Mouse (Mus musculus): ENCODE data around the gene Gpd2.
A peak's percentile ranks its signal among the peaks of the same experiment; 100 is the strongest.

Gpd2 gene

DNA sequence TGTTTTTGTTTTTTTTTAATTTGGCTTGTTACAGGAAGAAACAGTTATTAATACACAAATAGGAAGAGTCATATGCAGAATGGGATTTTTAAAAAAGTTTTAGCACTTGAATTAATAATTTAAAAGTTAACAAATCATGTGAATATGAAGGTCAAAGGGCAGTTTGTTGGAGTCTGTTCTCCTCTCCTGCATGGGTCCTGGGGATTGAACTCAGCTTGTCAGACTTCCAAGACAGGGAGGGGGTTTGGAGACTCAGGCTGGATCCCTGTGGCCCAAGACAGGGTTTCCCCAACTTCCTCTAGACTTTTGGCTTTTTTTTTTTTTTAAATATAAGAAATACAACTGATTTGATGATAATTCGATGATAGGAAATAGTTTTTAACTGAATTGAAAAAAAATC, 50.6 kb downstream of the Gpd2 start:
- no peak for ATAC-seq (ENCODE audit: insufficient number of reproducible peaks, low FRiP score, low TSS enrichment)

GRCm38 (mm10) chr2:57293571-57293970, 56.1 kb downstream of the Gpd2 start:
- no peak for ATAC-seq (ENCODE audit: insufficient number of reproducible peaks, low FRiP score, low TSS enrichment)

GRCm38 (mm10) chr2:57296069-57296468, 58.6 kb downstream of the Gpd2 start:
- ATAC-seq (ENCODE audit: insufficient number of reproducible peaks, low FRiP score, low TSS enrichment) = no peak

DNA sequence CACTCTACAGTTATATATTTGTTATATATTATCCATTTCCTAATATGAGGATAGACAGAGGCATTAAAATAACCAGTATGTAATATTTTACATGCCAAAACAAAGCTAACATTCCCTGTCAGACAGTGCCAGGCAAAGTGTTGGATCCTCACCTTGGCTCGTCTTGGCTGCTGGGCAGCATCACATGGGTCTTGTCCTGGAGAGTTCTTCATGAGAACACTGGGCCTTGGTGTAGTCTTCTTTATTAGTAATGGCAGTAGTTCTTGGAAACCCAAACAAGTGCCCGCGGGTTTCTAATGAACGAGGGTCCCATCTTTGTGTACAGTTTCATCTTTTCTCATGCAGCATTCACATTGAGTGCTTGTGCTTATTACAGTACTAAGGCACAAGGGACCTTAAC, 59.8 kb downstream of the Gpd2 start:
- ATAC-seq (ENCODE audit: insufficient number of reproducible peaks, low FRiP score, low TSS enrichment) = no peak

- ATAC-seq (ENCODE audit: insufficient number of reproducible peaks, low FRiP score, low TSS enrichment) = no peak
These were observed 64.1 kb downstream of the Gpd2 start for GRCm38 (mm10) chr2:57301539-57301938.

DNA sequence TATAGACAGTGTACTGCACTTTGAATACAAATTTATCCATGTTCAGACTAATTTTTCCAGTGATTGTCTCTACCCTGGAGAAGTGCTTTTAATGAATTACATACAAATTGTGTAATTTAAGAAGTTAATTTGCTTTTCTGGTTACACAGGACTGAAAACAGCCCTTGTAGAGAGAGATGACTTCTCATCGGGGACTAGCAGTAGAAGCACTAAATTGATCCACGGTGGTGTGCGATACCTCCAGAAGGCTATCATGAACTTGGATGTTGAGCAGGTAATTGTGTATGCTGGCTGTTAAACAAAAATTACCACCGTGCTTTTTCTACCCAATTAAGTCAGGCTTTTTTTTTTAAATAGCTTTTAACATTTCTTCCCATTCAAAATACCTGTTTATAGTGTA, 66.8 kb downstream of the Gpd2 start:
- ATAC-seq (ENCODE audit: insufficient number of reproducible peaks, low FRiP score, low TSS enrichment) = no peak

DNA sequence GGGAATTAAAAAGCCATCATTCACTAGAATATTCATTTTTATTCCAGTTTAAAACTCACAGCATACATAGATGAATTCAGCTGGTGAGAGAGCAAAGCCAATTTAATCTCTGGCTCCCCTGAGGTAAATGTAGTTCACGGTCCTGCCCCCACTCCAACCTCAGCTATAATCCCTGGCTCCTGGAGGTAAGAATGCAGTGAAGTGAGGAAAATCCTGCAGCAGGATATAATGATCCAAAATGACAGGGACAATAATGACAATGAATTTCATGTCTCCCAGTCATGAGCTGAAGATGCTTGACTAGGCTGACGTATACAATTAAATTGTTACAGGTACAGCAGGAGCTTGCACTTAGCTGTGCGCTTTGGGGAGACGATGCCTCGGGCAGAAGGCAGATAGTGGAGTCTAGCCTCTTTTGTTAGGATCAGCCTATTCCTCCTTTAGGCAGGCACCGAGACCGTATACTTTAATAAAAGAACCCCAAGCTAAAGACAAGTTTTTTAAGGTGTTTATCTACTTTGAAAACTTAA, 74.9 kb downstream of the Gpd2 start:
- ATAC-seq (ENCODE audit: insufficient number of reproducible peaks, low FRiP score, low TSS enrichment) = no peak

DNA sequence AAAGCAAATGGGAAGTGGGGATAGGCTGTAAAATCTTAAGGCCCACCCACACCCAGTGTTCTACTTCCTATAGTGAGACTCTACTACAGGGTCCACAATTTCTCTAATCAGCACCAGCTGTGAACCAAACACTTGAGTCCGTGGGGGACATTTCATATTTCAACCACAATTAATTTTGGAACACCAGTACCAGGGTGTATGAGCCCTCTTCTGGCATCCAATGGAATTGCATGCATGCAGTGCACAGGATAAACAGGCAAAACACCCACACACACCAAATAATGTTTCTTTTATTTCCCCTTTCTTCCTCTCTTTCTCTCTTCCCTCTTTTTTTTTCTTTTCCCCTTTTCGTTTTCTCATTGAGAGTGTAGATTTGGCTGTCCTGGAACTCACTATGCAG, 78.6 kb downstream of the Gpd2 start:
- no peak for ATAC-seq (ENCODE audit: insufficient number of reproducible peaks, low FRiP score, low TSS enrichment)

DNA sequence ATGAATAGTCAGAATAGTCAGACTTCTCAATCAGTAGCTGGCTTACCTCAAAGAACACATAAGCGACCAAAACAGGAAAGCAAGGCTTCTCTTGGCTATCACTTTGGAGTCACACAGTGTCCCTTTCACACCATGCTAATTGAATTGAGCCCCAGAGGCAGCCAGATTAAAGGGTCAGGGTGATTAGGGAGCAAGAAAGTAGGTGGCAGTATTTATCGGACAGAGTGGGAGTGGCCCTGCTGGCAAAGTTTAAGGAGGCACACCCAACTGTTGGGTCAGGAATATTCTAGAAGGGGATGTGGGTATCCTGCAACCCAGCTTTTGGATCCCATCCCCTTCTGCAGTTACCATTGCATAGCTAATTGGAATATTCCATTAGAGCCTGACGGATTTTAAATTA, 80.9 kb downstream of the Gpd2 start:
- ATAC-seq (ENCODE audit: insufficient number of reproducible peaks, low FRiP score, low TSS enrichment) = no peak

DNA sequence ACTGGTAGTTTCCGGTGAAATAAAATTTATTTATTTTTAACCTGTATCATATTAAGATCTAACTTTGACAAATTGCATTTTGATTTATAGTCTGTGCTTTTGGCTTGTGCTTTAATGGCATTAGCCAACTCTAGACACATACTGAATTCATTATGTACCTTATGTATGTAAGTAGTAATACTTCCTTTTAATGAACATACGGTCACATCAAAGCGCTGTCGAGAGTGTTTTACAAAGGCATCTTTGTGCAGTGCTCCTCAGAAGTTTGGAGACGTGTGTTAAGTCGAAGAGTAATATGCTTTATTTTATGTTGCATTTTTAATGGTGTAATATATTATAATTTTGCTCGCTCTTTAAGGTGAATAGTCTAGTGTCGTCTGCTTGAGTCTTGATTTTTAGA, 88.7 kb downstream of the Gpd2 start:
- no peak for ATAC-seq (ENCODE audit: insufficient number of reproducible peaks, low FRiP score, low TSS enrichment)

- ATAC-seq (ENCODE audit: insufficient number of reproducible peaks, low FRiP score, low TSS enrichment) = peak; percentile 72
These were observed 91.9 kb downstream of the Gpd2 start for GRCm38 (mm10) chr2:57329327-57329726.

- ATAC-seq (ENCODE audit: insufficient number of reproducible peaks, low FRiP score, low TSS enrichment) = no peak
These were observed 93.4 kb downstream of the Gpd2 start for GRCm38 (mm10) chr2:57330812-57331211.

- no peak for ATAC-seq (ENCODE audit: insufficient number of reproducible peaks, low FRiP score, low TSS enrichment)
These were observed 93.8 kb downstream of the Gpd2 start for GRCm38 (mm10) chr2:57331266-57331665.

- no peak for ATAC-seq (ENCODE audit: insufficient number of reproducible peaks, low FRiP score, low TSS enrichment)
These were observed 96.0 kb downstream of the Gpd2 start for GRCm38 (mm10) chr2:57333481-57333880.

DNA sequence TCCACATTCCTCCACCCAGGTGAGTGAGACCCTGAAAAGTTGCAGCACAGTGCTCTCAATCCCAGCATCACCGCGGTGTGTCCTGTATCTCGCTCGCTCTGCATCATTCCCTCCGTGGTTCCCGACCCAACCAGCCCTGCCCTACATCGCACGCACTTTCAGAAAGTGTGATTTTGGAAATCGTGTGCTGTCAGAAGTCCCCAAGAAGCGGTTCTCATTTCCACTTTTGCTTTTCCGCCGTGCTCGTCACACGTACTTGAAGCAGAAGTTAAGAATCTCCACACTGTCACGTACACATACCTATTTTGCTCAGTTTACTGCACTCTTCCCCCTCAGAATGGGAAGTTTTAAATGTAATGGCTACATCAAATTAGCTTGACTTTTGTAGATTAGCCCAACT, 98.0 kb downstream of the Gpd2 start:
- no peak for ATAC-seq (ENCODE audit: insufficient number of reproducible peaks, low FRiP score, low TSS enrichment)

- ATAC-seq (ENCODE audit: insufficient number of reproducible peaks, low FRiP score, low TSS enrichment) = no peak
These were observed 101.3 kb downstream of the Gpd2 start for GRCm38 (mm10) chr2:57338779-57339178.

DNA sequence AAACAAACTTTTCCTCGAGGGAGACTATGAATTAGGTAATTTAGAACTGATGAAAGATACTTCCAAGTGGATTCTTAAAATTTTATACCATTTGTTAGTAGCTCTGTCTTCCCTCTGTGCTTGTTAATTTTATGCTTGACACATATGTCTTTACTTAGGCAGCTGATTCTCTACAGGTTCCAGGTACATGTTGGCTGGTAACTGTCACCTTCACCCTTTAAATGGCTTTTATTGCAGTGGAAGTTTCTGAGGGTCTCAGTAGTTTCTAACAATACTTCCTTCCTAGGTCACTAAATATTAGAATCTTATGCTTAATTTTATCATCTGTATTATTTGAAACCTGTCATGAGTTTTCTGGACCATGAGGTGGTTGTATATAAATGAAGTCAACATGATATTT, 105.5 kb downstream of the Gpd2 start:
- ATAC-seq (ENCODE audit: insufficient number of reproducible peaks, low FRiP score, low TSS enrichment) = no peak

GRCm38 (mm10) chr2:57350615-57351014, 113.2 kb downstream of the Gpd2 start:
- no peak for ATAC-seq (ENCODE audit: insufficient number of reproducible peaks, low FRiP score, low TSS enrichment)

DNA sequence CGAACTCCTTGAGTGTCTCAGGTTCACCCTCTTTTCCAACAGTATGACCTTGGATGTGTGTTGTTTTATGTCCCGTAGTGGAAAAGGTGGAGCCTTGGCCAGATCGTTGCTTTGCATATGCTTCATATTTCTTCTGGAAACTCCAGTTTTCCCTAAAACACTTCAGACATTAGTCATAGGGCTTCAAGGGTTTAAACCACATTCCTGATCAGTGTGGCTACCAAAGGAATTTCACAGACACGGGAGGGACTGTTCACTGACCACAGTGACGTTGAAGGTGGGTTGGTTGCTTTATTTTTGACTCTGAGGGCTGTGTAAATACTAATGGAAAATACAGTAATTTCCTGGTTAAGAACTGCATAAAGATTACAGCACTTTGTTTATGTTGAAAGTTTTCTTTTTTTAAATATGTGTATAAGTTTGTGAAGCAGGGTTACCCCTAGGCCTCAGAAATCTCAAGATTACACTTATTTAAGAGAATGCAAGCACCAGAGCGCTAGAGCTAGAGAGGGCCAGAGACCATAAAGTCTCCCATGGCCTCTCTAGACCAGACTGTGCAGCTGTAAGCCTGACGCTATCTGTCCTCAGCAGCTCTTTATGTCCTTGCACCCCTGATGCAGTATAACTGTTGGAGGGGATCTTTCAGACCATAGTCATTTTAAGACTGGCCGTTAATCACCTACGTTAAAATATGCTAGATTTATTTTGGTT, 116.4 kb downstream of the Gpd2 start:
- no peak for ATAC-seq (ENCODE audit: insufficient number of reproducible peaks, low FRiP score, low TSS enrichment)

DNA sequence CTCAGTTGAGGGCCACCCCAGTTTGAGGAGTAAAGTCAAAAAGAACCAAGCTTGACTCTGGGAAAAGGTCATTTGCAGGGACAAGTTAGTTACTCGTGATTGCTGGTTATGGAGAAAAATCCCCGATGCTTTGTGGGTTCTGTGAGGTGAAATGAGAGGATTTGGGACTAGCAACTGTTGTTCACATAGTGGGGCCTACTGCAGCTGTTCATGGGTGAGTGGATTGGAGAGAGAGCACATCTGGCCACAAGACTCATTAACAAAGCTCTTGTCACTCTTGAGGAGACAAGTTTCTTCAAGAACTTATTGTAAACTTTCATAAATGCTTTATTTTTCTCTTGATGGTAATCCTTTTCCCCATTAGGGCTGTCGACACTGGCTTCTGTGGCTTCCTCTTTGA, 117.4 kb downstream of the Gpd2 start:
- no peak for ATAC-seq (ENCODE audit: insufficient number of reproducible peaks, low FRiP score, low TSS enrichment)

- no peak for ATAC-seq (ENCODE audit: insufficient number of reproducible peaks, low FRiP score, low TSS enrichment)
These were observed 118.9 kb downstream of the Gpd2 start for GRCm38 (mm10) chr2:57356222-57356822.

DNA sequence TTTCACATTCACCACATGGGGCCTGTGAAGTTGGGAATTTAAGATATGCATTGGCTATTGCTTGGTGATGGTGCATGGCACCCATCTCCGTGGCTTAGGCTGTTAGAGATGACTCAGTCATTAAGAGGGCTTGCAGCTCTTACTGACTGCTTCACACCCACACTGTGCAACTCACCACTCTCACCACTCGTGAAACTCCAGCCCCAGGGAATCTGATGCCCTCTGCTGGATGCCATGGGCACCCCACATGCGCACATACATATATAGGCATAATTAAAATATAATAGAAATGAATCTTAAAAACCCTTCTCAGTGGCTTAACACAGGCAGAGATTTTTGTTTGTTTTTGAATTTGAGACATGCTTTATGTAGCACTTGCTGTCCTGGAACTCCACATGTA, 125.1 kb downstream of the Gpd2 start:
- no peak for ATAC-seq (ENCODE audit: insufficient number of reproducible peaks, low FRiP score, low TSS enrichment)
